29 mouse cellular contexts compared by ENCODE assay signal in genomic region chr17:16087046-16087445, GRCm38 (mm10).
"Had no signal": no experiment of that assay in that cellular context is flagged by ENCODE, and none has a peak within 500 bp of the region (broad histone marks: within the 10 kb centered on the region; RNA-seq: fewer than 3 reads in every experiment).

No protein-coding gene starts in this region.

- H3K27ac ChIP-seq: embryonic facial prominence, embryonic 10.5 days; embryonic facial prominence, embryonic 12.5 days; embryonic facial prominence, embryonic 13.5 days; embryonic facial prominence, embryonic 15.5 days; forebrain, embryonic 10.5 days; forebrain, embryonic 12.5 days; forebrain, embryonic 13.5 days; forebrain, embryonic 15.5 days; gastrocnemius, adult 2 months; heart, adult 2 months had no signal

- H3K4me1 ChIP-seq: embryonic facial prominence, embryonic 10.5 days; embryonic facial prominence, embryonic 12.5 days; embryonic facial prominence, embryonic 13.5 days; embryonic facial prominence, embryonic 15.5 days had no signal

- H3K9me3 ChIP-seq: embryonic facial prominence, embryonic 10.5 days; embryonic facial prominence, embryonic 12.5 days; embryonic facial prominence, embryonic 13.5 days; embryonic facial prominence, embryonic 15.5 days; forebrain, embryonic 10.5 days; forebrain, embryonic 12.5 days; forebrain, embryonic 13.5 days; forebrain, embryonic 15.5 days had no signal

- H3K27me3 ChIP-seq: embryonic facial prominence, embryonic 12.5 days; embryonic facial prominence, embryonic 13.5 days; embryonic facial prominence, embryonic 15.5 days; forebrain, embryonic 12.5 days; forebrain, embryonic 13.5 days; forebrain, embryonic 15.5 days had no signal

- H3K36me3 ChIP-seq: embryonic facial prominence, embryonic 10.5 days; embryonic facial prominence, embryonic 12.5 days; embryonic facial prominence, embryonic 13.5 days; embryonic facial prominence, embryonic 15.5 days; forebrain, embryonic 10.5 days; forebrain, embryonic 12.5 days; forebrain, embryonic 15.5 days had no signal

- DNase-seq: cerebellum, adult 2 months; cerebellum, adult 8-10 months; cerebellum, adult 9-10 months; cerebellum, adult 9-11 months; cerebellum, postnatal 10 days; cerebellum, postnatal 14 days; cerebellum, postnatal 25 days; cerebellum, postnatal 36 days; embryo, embryonic 11 days; forebrain, postnatal 0 days; gastrocnemius, adult 2 months; gastrocnemius, postnatal 10 days; gastrocnemius, postnatal 14 days; gastrocnemius, postnatal 25 days; gastrocnemius, postnatal 36 days; heart, adult 11 months; heart, adult 18-20 months; heart, adult 2 months had no signal

- H3K4me2 ChIP-seq: embryonic facial prominence, embryonic 12.5 days; embryonic facial prominence, embryonic 13.5 days; embryonic facial prominence, embryonic 15.5 days; forebrain, embryonic 12.5 days; forebrain, embryonic 13.5 days; forebrain, embryonic 15.5 days had no signal

- H3K4me3 ChIP-seq: embryonic facial prominence, embryonic 10.5 days; embryonic facial prominence, embryonic 12.5 days; embryonic facial prominence, embryonic 13.5 days; embryonic facial prominence, embryonic 15.5 days; erythroblast, embryonic 14.5 days; forebrain, embryonic 10.5 days; forebrain, embryonic 12.5 days; forebrain, embryonic 13.5 days; forebrain, embryonic 15.5 days; gastrocnemius, adult 2 months; heart, adult 2 months had no signal

- ATAC-seq: forebrain, embryonic 13.5 days; forebrain, embryonic 14.5 days; forebrain, embryonic 15.5 days; forebrain, embryonic 16.5 days; forebrain, postnatal 0 days had no signal

- H3K9ac ChIP-seq: embryonic facial prominence, embryonic 12.5 days; embryonic facial prominence, embryonic 13.5 days; embryonic facial prominence, embryonic 15.5 days; forebrain, embryonic 12.5 days; forebrain, embryonic 13.5 days; forebrain, embryonic 15.5 days; forebrain, postnatal 0 days had no signal
